Mouse (Mus musculus): ENCODE data around the gene Gm9117. TPM values are rescaled to one million over a fixed set of nuclear protein-coding genes. Genes with fewer than 3 reads are reported as not detected.
"Not testable (repeated sequence)": the region's sequence is repeated elsewhere in the genome, so short reads cannot be mapped to it uniquely, and the experiment has no call there.

The Gm9117 gene
- not detected for total RNA-seq (2021)

GRCm38 (mm10) chr3:93943443-93943842 lies at the start of gene Gm9117:
Gm9117 (minus strand) TSS chr3:93943543.
- not testable (repeated sequence) for DNase-seq

DNA sequence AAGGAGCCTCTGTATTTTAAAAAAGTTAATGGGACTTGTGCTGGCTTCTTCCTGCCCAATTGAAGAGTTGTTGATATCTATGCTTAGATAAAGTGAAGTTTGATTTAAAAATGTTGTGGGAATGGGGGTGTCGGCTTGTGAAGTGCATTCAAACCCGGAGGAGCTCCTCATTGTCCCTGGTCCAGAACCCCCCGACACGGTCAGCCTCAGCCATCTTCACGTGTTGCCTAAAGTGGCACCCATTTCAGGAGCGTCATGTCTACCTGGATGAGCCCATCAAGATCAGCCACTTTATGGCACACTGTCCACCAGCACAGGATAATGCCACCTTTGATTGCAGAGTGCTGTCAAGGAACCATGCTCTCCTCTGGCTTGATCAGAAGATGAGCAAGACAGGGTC lies 25.6 kb upstream of the Gm9117 start:
- not testable (repeated sequence) for DNase-seq

DNA sequence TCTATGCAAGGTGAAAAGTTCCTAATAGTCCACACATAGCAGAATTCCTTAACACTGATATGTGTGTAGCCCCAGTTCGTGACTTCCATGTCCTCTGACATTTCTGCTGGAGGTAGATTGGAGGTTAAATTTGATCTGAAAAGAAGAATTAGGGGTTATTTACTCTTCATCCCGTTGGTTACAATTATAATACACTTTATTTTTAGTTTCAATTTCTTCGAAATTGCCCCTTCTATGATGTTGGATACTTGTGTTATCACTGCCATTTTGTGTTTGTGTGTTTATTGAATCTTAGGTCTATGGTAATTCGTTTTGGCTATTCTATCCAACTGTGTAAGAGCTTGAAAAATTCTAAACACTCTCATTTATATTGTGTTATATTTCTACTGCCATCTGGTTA lies 17.9 kb upstream of the Gm9117 start, which contains the start of gene Tdpoz5:
TSS of gene Tdpoz5 (minus strand) at position 101 of the 400 bp plus-strand sequence.
- not testable (repeated sequence) for DNase-seq

DNA sequence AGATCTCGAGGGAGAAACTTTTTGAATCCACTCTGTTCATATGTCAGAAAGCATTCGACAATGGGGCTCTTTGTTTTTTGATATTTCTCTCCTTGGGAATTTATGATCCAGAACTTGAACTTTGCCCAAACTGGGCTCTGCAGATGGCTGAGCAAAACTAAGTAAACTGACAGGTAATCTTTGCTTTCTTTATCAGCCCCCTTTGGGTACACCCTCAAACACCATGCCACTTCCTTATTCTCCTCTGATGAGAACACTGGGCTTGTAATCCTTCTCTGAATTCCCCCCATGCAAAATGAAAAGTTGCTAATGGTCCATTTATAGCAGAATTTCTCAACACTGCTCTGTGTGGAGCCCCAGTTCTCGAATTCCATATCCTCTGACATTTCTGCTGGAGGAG lies 5.0 kb downstream of the Gm9117 start:
- not testable (repeated sequence) for DNase-seq

Other genes starting within 250 kb of the Gm9117 start
- not detected for gene Gm5773, start 170.5 kb downstream of the Gm9117 start, total RNA-seq (2021)
- not detected for gene Tdpoz4, start 147.1 kb downstream of the Gm9117 start, total RNA-seq (2021)
- not detected for gene Tdpoz3, start 117.5 kb downstream of the Gm9117 start, total RNA-seq (2021)
- gene Tdpoz5, start 17.8 kb upstream of the Gm9117 start, total RNA-seq (2021): not detected
- not detected for gene Gm9125, start 111.3 kb upstream of the Gm9117 start, total RNA-seq (2021)
- gene Gm10697, start 129.1 kb upstream of the Gm9117 start, total RNA-seq (2021): not detected
- gene Gm10696, start 234.7 kb upstream of the Gm9117 start, total RNA-seq (2021): not detected